Mouse (Mus musculus): ENCODE measurements at regions not wholly inside any gene's neighbourhood (a gene's known extent, or its start where the extent isn't known, plus 50 kb on each side); places are given as distances from the start of the nearest gene placed in this dataset.

DNA sequence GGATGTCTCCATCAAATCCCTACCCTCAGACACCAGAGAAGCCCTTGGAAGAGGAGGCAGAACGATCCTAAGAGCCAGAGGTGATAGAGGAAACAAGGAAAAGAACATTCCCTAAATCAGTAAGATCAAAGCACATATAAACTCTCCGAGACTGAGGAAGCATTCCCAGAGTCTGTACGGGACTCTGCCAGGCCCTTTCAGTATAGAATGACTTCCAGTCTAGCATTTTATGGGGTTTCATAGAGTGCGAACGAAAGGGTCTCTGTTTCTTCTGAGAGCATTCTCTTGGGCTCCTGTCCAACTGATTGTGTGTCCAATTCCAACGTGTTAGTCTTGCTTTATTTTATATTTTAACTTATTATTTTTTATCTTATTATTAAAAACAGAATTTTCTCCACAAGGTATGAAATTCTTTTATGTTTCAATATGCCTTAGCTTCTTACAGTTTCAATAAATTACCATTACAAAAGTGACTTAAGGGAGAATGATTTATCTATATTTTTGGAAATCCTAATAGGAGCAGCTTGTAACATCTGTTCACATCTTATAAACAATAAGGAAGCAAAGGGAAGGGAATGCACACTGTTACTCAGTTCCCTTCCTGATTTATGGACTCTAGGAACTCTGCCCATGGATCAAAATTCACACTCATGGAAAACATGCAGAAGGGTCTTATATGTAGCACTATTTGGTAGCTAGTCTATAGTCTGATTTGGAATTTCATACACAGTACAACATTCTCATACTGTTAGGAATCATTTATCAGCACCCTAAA, 628.8 kb downstream of the Slitrk6 start:
- Histone ChIP-seq H3K4me2 (no peak overlapping the region), H3K36me3 (no peaks in the 10 kb centered on the region)

DNA sequence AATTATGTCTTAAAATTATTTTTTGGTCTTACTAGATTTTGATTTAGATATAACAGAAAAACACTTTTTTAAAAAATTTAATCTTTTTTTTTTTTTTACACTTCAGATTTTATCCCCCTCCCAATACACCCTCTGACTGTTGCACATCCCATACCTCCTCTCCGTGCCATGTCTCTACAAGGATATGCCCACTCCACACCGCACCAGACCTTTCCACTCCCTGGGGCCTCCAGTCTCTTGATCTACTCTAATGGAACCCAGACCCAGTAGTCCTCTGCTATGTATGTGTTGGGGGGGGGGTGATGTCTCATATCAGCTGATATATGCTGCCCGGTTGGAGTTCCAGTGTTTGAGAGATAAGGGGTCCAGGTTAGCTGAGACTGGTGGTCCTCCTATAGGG, 632.2 kb downstream of the Slitrk6 start:
- no peak overlapping the region for H3K4me2 ChIP-seq
- no peaks in the 10 kb centered on the region for H3K4me1 ChIP-seq (replicated peaks)
- H3K27me3 ChIP-seq: no peaks in the 10 kb centered on the region
- no peaks in the 10 kb centered on the region for H3K36me3 ChIP-seq
- no peaks in the 10 kb centered on the region for H3K9me3 ChIP-seq
- ATAC-seq (ENCODE audit: low read depth): no peak
- H3K4me3 ChIP-seq: no peak overlapping the region
- no peak overlapping the region for H3K9ac ChIP-seq
- no peak overlapping the region for H3K27ac ChIP-seq (replicated peaks)
- WGBS: 96% methylated on average over 3 of the region's 3 CpGs

More for the DNA sequence above, 628.8 kb downstream of the Slitrk6 start:
- H3K9ac ChIP-seq: no peak overlapping the region
- no peak for ATAC-seq (ENCODE audit: low read depth)
- 65% methylated on average over 6 of the region's 6 CpGs for WGBS
- H3K4me3 ChIP-seq: no peak overlapping the region
- H3K4me1 ChIP-seq (replicated peaks): no peaks in the 10 kb centered on the region
- H3K9me3 ChIP-seq: no peaks in the 10 kb centered on the region
- no peak overlapping the region for H3K27ac ChIP-seq (replicated peaks)
- no peaks in the 10 kb centered on the region for H3K27me3 ChIP-seq

DNA sequence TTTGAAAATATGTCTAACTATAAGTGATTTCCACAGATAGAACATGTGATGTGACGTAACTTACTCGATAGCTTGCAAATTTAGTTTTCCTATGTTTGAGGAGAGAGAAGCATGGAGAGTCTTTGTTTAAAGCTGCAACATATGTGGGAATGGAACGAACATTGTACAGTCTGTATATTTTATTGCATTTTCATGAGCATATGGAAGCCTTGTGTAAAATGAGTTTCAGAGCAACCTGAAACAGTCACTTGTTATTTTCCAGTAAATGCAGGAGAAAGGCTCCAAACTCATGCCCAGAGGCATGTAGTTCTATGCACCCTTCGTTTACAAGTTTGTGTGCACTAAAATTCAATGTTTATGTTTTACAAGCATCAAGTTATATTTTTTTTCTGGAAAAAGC, 639.4 kb downstream of the Slitrk6 start:
- no peaks in the 10 kb centered on the region for H3K27me3 ChIP-seq
- H3K4me3 ChIP-seq: no peak overlapping the region
- no peaks in the 10 kb centered on the region for H3K36me3 ChIP-seq
- ATAC-seq (ENCODE audit: low read depth): no peak
- H3K4me1 ChIP-seq (replicated peaks): no peaks in the 10 kb centered on the region
- no peaks in the 10 kb centered on the region for H3K9me3 ChIP-seq
- H3K9ac ChIP-seq: no peak overlapping the region
- H3K27ac ChIP-seq (replicated peaks): no peak overlapping the region
- 85% methylated on average over 4 of the region's 4 CpGs for WGBS
- no peak overlapping the region for H3K4me2 ChIP-seq

DNA sequence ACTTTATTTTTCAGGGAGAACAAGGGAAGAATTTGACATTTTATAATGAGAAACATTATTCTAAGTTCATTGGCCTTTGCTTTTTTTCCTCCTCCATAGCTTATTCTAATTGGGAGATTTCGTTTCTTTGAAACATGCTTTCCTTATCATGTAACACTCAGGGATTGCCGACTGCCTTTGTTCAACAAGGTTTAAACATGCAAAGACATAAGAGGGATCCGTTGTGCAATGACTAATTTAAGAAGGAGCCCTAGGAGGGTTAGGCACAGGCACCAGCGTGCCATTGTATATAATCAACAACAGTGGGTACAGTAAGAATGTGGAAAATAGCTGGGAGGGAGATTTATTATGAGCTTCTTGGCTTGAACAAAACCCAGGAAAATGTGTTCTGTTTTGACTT, 654.1 kb downstream of the Slitrk6 start:
- H3K27ac ChIP-seq (replicated peaks): no peak overlapping the region
- ATAC-seq (ENCODE audit: low read depth): no peak
- WGBS: 78% methylated on average over 4 of the region's 4 CpGs
- no peaks in the 10 kb centered on the region for H3K4me1 ChIP-seq (replicated peaks)
- H3K4me2 ChIP-seq: no peak overlapping the region
- H3K27me3 ChIP-seq: no peaks in the 10 kb centered on the region
- H3K36me3 ChIP-seq: no peaks in the 10 kb centered on the region
- H3K9me3 ChIP-seq: no peaks in the 10 kb centered on the region
- H3K9ac ChIP-seq: no peak overlapping the region
- H3K4me3 ChIP-seq: no peak overlapping the region

DNA sequence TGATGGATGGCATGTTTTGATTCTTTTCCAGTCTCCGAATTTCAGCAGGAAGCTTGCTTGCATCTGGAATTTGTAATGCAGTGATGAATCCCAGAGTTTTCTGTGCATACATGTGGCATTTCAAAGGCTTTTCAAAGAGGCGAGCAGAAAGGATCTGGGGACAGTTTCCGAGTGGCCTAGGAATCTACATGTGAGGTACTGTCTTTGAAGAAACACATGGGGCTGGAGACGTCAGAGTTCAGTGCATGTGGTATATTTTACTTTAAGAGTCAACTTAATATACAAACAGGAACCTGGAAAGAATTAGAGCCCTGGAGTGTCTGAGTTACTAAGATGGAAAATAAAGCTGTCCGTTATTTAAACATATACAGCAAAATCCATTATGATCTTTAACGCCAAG, 676.6 kb downstream of the Slitrk6 start:
- Histone ChIP-seq H3K4me1 (replicated peaks) (no peaks in the 10 kb centered on the region), H3K9me3 (no peaks in the 10 kb centered on the region), H3K27me3 (no peaks in the 10 kb centered on the region), H3K27ac (replicated peaks) (no peak overlapping the region), H3K4me2 (no peak overlapping the region), H3K36me3 (no peaks in the 10 kb centered on the region), H3K9ac (no peak overlapping the region), H3K4me3 (no peak overlapping the region)
- 83% methylated on average over 6 of the region's 6 CpGs for WGBS
- no peak for ATAC-seq (ENCODE audit: low read depth)

DNA sequence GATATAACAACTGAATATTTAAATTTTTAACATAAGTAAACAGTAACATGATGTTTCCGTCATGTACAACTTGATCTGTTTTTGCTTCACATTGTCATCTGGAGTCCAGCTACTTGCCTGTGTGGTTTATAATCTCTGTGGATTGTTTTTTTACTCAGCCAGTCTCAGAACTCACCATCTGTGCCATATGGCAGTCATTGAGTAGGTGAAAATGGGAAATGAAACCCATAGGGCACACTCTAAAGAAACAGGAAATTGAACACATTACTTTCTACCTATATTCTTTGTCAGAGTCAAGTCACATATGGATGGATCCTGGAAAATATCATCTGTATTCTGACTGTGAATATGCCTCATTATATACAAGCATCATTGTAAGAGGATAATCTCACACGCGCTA, 707.2 kb downstream of the Slitrk6 start:
- Histone ChIP-seq H3K27me3 (no peaks in the 10 kb centered on the region), H3K9ac (no peak overlapping the region), H3K9me3 (no peaks in the 10 kb centered on the region), H3K36me3 (no peaks in the 10 kb centered on the region), H3K4me1 (replicated peaks) (no peaks in the 10 kb centered on the region), H3K4me2 (no peak overlapping the region), H3K4me3 (no peak overlapping the region), H3K27ac (replicated peaks) (no peak overlapping the region)
- 80% methylated on average over 3 of the region's 3 CpGs for WGBS
- no peak for ATAC-seq (ENCODE audit: low read depth)

DNA sequence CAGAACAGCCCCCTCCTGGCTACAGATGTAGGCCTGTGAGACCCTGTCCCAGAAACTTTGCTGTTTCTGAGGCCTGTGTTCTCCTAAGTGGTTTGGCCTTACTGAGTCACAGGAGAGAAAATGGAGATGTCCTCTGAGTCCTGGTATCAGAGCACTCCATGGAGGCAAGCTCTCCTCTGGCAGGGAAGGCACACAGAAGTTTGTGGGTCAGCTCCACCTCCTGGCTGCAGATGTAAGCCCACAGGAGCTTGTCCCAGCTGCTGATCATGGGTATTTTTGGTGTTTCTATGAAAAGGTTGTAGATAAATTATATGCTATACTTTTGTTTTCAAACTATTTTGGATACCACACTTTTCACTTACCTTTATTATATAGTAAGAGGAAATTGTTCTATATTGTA, 711.7 kb downstream of the Slitrk6 start:
- no peak for ATAC-seq (ENCODE audit: low read depth)
- Histone ChIP-seq H3K4me2 (no peak overlapping the region), H3K9ac (no peak overlapping the region), H3K27ac (replicated peaks) (no peak overlapping the region), H3K9me3 (no peaks in the 10 kb centered on the region), H3K27me3 (no peaks in the 10 kb centered on the region), H3K36me3 (no peaks in the 10 kb centered on the region), H3K4me1 (replicated peaks) (no peaks in the 10 kb centered on the region), H3K4me3 (no peak overlapping the region)

DNA sequence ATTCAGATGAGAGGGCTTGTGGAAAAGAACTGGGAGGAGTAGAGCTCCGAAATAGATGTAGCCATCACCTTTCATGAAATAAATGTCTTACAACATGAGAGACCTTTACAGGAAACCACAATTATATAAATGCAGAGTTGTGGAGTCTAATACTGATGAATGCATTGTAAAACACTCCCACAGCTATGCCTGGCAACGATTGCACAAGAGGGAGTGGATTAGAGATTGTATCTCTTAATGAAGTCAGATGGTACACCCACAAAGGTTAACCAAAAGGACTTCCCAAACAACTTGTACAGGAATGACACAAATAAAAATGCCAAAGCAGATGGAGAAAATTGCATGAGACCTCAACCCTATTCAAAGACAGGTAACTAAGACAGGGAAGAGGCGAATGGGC, 733.1 kb downstream of the Slitrk6 start:
- H3K4me1 ChIP-seq (replicated peaks): no peaks in the 10 kb centered on the region
- ATAC-seq (ENCODE audit: low read depth): no peak
- 82% methylated on average over 3 of the region's 3 CpGs for WGBS

DNA sequence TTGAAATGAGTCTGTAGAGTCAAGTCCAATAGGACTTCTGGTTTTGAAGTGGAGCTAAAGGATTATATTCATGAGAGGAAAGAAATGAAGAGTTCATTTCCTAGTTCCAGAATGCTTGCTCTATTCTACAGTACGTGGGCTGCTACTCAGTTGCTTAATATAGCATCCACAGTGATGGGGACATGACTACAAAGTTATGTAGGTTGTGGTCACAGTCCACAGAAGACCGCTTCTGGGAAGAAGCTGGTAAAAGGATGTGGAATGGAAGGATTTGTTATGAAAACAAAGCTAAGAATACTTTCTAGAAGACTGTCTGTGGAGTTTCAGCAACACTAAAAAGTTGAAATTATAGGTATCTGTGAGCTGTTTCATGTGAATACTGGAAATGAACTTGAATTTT, 739.8 kb downstream of the Slitrk6 start:
- no peaks in the 10 kb centered on the region for H3K36me3 ChIP-seq
- no peak for ATAC-seq (ENCODE audit: low read depth)
- H3K27ac ChIP-seq (replicated peaks): no peak overlapping the region
- no peaks in the 10 kb centered on the region for H3K27me3 ChIP-seq
- H3K9me3 ChIP-seq: no peaks in the 10 kb centered on the region
- H3K4me3 ChIP-seq: no peak overlapping the region
- H3K4me2 ChIP-seq: no peak overlapping the region
- whole genome bisulfite sequencing: 71% methylated on average over 2 of the region's 2 CpGs
- H3K9ac ChIP-seq: no peak overlapping the region
- no peaks in the 10 kb centered on the region for H3K4me1 ChIP-seq (replicated peaks)

More for the DNA sequence above, 733.1 kb downstream of the Slitrk6 start:
- Histone ChIP-seq H3K27me3 (no peaks in the 10 kb centered on the region), H3K36me3 (no peaks in the 10 kb centered on the region), H3K4me3 (no peak overlapping the region), H3K27ac (replicated peaks) (no peak overlapping the region), H3K9ac (no peak overlapping the region), H3K9me3 (no peaks in the 10 kb centered on the region), H3K4me2 (no peak overlapping the region)

DNA sequence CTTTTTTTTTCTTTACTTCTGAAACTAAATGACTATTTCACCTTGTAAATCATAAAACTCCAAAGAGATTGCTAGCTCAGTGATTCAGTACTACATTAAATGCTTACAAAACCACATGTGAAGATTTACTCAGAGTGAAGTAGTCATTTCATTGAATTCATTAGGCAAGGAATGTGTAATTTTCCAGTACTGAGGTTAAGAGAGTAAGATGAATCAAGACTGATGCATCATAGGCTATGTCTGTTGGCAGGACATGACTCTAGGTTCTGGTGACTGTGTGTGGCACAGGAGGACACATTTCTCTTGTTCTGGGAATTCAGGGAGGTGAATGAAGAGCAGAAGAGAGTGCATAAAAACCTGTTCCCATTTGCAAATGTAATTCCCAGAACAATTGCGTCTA, 741.7 kb downstream of the Slitrk6 start:
- no peak for ATAC-seq (ENCODE audit: low read depth)
- no peaks in the 10 kb centered on the region for H3K27me3 ChIP-seq
- no peak overlapping the region for H3K27ac ChIP-seq (replicated peaks)
- H3K9ac ChIP-seq: no peak overlapping the region
- no peaks in the 10 kb centered on the region for H3K4me1 ChIP-seq (replicated peaks)
- no peaks in the 10 kb centered on the region for H3K9me3 ChIP-seq
- H3K4me2 ChIP-seq: no peak overlapping the region
- H3K36me3 ChIP-seq: no peaks in the 10 kb centered on the region
- 95% methylated on average over 1 of the region's 1 CpGs for WGBS
- H3K4me3 ChIP-seq: no peak overlapping the region

DNA sequence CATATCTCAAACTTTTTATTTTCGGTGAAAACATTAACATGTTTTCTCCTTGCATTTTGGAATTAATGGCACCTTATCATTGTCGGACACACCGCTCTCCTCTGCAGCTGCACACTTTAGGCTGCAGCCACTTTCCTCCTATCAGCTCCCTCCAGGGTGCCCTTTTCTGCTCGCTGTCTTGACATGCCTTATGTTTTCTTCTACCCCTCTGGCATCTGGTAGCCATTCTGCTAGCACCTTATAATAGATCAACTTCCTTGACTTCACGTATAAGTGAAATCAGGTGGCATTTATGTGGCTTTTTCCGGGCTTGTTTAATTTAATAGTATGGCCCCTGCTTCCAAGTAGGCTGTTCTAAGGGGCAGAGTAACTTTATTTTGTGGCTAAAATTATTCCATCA, 747.8 kb downstream of the Slitrk6 start:
- Histone ChIP-seq H3K36me3 (no peaks in the 10 kb centered on the region), H3K27me3 (no peaks in the 10 kb centered on the region), H3K4me1 (replicated peaks) (no peaks in the 10 kb centered on the region), H3K4me3 (no peak overlapping the region), H3K9me3 (no peaks in the 10 kb centered on the region), H3K27ac (replicated peaks) (no peak overlapping the region), H3K9ac (no peak overlapping the region), H3K4me2 (no peak overlapping the region)
- 71% methylated on average over 6 of the region's 6 CpGs for WGBS
- no peak for ATAC-seq (ENCODE audit: low read depth)

DNA sequence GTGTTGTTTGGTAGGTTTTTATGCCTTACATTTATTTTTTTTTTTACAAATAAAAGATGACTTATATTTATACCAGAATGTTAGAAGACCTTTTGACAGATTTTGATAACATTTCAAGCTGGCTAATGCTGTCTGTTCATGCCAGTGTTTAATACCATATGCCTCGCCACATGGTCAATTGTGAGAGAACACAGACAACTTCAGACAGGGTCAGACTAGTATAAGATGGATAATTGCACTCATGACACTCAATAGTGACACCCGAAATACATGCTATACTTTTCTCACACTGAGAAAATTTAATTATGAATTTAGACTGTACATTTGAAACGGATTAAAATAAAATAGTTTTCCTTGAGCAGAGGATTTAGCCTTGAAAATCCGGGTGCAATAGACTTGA, 769.9 kb downstream of the Slitrk6 start:
- no peak overlapping the region for H3K9ac ChIP-seq
- H3K9me3 ChIP-seq: no peaks in the 10 kb centered on the region
- H3K27ac ChIP-seq (replicated peaks): no peak overlapping the region
- no peaks in the 10 kb centered on the region for H3K36me3 ChIP-seq
- no peak for ATAC-seq (ENCODE audit: low read depth)
- no peak overlapping the region for H3K4me3 ChIP-seq
- H3K4me1 ChIP-seq (replicated peaks): no peaks in the 10 kb centered on the region
- no peaks in the 10 kb centered on the region for H3K27me3 ChIP-seq
- 73% methylated on average over 4 of the region's 4 CpGs for WGBS
- no peak overlapping the region for H3K4me2 ChIP-seq

DNA sequence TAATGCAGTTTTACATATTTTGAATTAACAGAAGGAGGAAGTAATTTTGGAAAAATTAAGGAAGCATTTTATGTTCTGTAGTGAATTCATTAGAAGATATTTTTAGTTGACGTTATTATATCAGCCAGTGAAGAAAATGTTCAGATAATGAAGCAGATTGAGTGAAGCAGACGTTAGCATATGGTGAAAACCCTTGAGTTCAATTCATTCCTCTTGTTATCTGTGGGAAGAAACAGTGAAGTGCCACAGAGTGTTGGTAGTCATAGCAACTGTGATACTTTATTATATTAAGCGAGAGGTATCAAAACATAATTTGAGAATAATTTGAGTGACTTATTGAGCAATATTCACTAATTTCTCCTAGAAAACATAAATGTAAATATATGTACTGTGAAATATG, 796.9 kb downstream of the Slitrk6 start:
- Histone ChIP-seq H3K4me1 (replicated peaks) (no peaks in the 10 kb centered on the region), H3K36me3 (no peaks in the 10 kb centered on the region), H3K4me2 (no peak overlapping the region), H3K27ac (replicated peaks) (no peak overlapping the region), H3K9me3 (no peaks in the 10 kb centered on the region), H3K4me3 (no peak overlapping the region), H3K27me3 (no peaks in the 10 kb centered on the region), H3K9ac (no peak overlapping the region)
- 73% methylated on average over 3 of the region's 3 CpGs for WGBS
- no peak for ATAC-seq (ENCODE audit: low read depth)

Measured in neural tube, embryonic 13.5 days (tissue).